Mouse (Mus musculus): Measurements from ENCODE around the gene Ddx46.

DNA sequence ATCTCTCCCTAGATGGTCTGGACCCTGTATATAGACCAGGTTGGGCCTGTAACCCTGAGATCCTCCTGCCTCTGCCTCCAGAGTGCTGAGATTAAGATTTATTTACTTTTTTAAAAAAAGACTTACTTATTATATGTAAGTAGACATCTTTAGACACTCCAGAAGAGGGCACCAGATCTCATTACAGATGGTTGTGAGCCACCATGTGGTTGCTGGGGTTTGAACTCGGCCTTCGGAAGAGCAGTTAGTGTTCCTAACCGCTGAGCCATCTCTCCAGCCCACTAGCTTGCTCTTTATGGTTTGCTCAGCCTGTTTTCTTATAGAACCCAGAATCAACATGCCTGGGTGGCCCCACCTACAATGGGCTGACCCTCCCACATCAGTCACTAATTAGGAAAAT, 78.0 kb downstream of the Ddx46 start:
- TF ChIP-seq CTCF (IDR thresholded peaks at IDR 0.05; ENCODE audit: low read depth, low read length) (no peak), GATA1 (IDR thresholded peaks at IDR 0.05; ENCODE audit: borderline replicate concordance, low read length) (no peak), TAL1 (conservative IDR thresholded peaks at IDR 0.05; ENCODE audit: low read depth, low read length) (no peak)

All from G1E (cell line).